9 mouse cellular contexts compared by ENCODE assay signal in genomic region chr11:64600201-64601102, GRCm38 (mm10).
DNase-seq lines count a peak whose midpoint lies in the region; ATAC-seq and TF ChIP-seq lines count a peak whose summit lies in the region.
"Had no signal": no experiment of that assay in that cellular context is flagged by ENCODE, and none has a peak within 500 bp of the region (broad histone marks: within the 10 kb centered on the region; RNA-seq: fewer than 3 reads in every experiment).

No protein-coding gene starts in this region.

- 55% methylated on average over 10 of the region's 10 CpGs for WGBS in limb, embryonic 13.5 days
- 89% methylated on average over 10 of the region's 10 CpGs for WGBS in limb, embryonic 10.5 days
- 25% methylated on average over 10 of the region's 10 CpGs for WGBS in heart, embryonic 15.5 days
- WGBS in kidney, embryonic 16.5 days, result 59% methylated on average over 10 of the region's 10 CpGs
- 23% methylated on average over 10 of the region's 10 CpGs for WGBS in lung, adult 2 months

- no peak overlapping the region for H3K9ac ChIP-seq in limb, embryonic 13.5 days
- no peak overlapping the region for H3K9ac ChIP-seq in heart, embryonic 15.5 days
- no peak overlapping the region for H3K9ac ChIP-seq in kidney, embryonic 16.5 days (replicated peaks; ENCODE audit: low read length)
- H3K9ac ChIP-seq: limb, embryonic 12.5 days had no signal

- H3K4me2 ChIP-seq in limb, embryonic 13.5 days (replicated peaks), result no peak overlapping the region
- H3K4me2 ChIP-seq in heart, embryonic 15.5 days, result peak overlapping the region; percentile 20; the same call in 1 of the 2 replicates
- H3K4me2 ChIP-seq in kidney, embryonic 16.5 days (replicated peaks; ENCODE audit: low read depth, low read length), result no peak overlapping the region
- H3K4me2 ChIP-seq: limb, embryonic 12.5 days had no signal

- peaks cover 9% of the 10 kb centered on the region for H3K4me1 ChIP-seq in limb, embryonic 13.5 days
- H3K4me1 ChIP-seq in limb, embryonic 10.5 days, result no peaks in the 10 kb centered on the region
- H3K4me1 ChIP-seq in heart, embryonic 15.5 days (replicated peaks), result peaks cover 22% of the 10 kb centered on the region
- 0 out of 2 replicates have a peak, but pooled peaks cover 4% of the 10 kb centered on the region for H3K4me1 ChIP-seq in kidney, embryonic 16.5 days (ENCODE audit: insufficient read depth, low read length)
- H3K4me1 ChIP-seq in lung, adult 2 months (ENCODE audit: control insufficient read depth, insufficient read depth, low read length), result peaks cover 2% of the 10 kb centered on the region

- TF ChIP-seq POLR2A in lung, adult 2 months (IDR thresholded peaks at IDR 0.05; ENCODE audit: borderline replicate concordance, extremely low read depth, low read depth, low read length), result no peak

- no peaks in the 10 kb centered on the region for H3K9me3 ChIP-seq in limb, embryonic 13.5 days
- no peaks in the 10 kb centered on the region for H3K9me3 ChIP-seq in limb, embryonic 10.5 days (replicated peaks)
- H3K9me3 ChIP-seq in heart, embryonic 15.5 days (replicated peaks), result no peaks in the 10 kb centered on the region
- no peaks in the 10 kb centered on the region for H3K9me3 ChIP-seq in kidney, embryonic 16.5 days (ENCODE audit: low read length)

- DNase-seq in limb, embryonic 10.5 days (ENCODE audit: low spot score), result no peak
- peak; percentile 37 for DNase-seq in brain, adult 2 months (ENCODE audit: low read depth, low spot score)
- DNase-seq in lung, adult 2 months, result peak; percentile 26
- DNase-seq in right cerebral cortex, postnatal 4 days, result peak; percentile 22

- H3K36me3 ChIP-seq in limb, embryonic 13.5 days, result no peaks in the 10 kb centered on the region
- no peaks in the 10 kb centered on the region for H3K36me3 ChIP-seq in limb, embryonic 10.5 days
- H3K36me3 ChIP-seq in heart, embryonic 15.5 days, result no peaks in the 10 kb centered on the region
- H3K36me3 ChIP-seq in kidney, embryonic 16.5 days (ENCODE audit: insufficient read depth, low read length), result no peaks in the 10 kb centered on the region
- H3K36me3 ChIP-seq: limb, embryonic 12.5 days had no signal

- TF ChIP-seq CTCF in lung, adult 2 months (IDR thresholded peaks at IDR 0.05; ENCODE audit: insufficient read depth, low read length), result no peak

- H3K27ac ChIP-seq in limb, embryonic 13.5 days, result no peak overlapping the region
- H3K27ac ChIP-seq in limb, embryonic 10.5 days, result no peak overlapping the region
- H3K27ac ChIP-seq in heart, embryonic 15.5 days, result peak overlapping the region; percentile 59
- no peak overlapping the region for H3K27ac ChIP-seq in kidney, embryonic 16.5 days (ENCODE audit: low read length)
- H3K27ac ChIP-seq: limb, embryonic 12.5 days had no signal

- 0 out of 2 replicates have a peak, but pooled peaks cover 5% of the 10 kb centered on the region for H3K27me3 ChIP-seq in limb, embryonic 13.5 days
- peaks cover 7% of the 10 kb centered on the region; the same call in 1 of the 2 replicates for H3K27me3 ChIP-seq in limb, embryonic 10.5 days (ENCODE audit: low read depth, poor library complexity, severe bottlenecking)
- H3K27me3 ChIP-seq in heart, embryonic 15.5 days, result peaks cover 21% of the 10 kb centered on the region
- peaks cover 15% of the 10 kb centered on the region for H3K27me3 ChIP-seq in kidney, embryonic 16.5 days (ENCODE audit: insufficient read depth, low read length)
- H3K27me3 ChIP-seq: limb, embryonic 12.5 days had no signal

- H3K4me3 ChIP-seq in limb, embryonic 13.5 days, result no peak overlapping the region
- no peak overlapping the region for H3K4me3 ChIP-seq in limb, embryonic 10.5 days
- H3K4me3 ChIP-seq in heart, embryonic 15.5 days, result no peak overlapping the region
- H3K4me3 ChIP-seq in kidney, embryonic 16.5 days (ENCODE audit: low read length), result no peak overlapping the region
- H3K4me3 ChIP-seq in lung, adult 2 months (replicated peaks; ENCODE audit: extremely low read depth, low read depth, low read length), result no peak overlapping the region
- H3K4me3 ChIP-seq: limb, embryonic 12.5 days had no signal

- peak; percentile 64 for ATAC-seq in limb, embryonic 13.5 days (ENCODE audit: low FRiP score, low read depth)
- peak; percentile 91 for ATAC-seq in heart, embryonic 15.5 days (replicated peaks; ENCODE audit: insufficient number of reproducible peaks, insufficient read depth, low FRiP score, low read depth)
- peak; percentile 86 for ATAC-seq in kidney, embryonic 16.5 days (ENCODE audit: low FRiP score, low TSS enrichment)
- ATAC-seq in CD4-positive, CD25-positive, alpha-beta regulatory T cell, adult 4 months, result no peak
